ENCODE assay signal across 10 mouse cellular contexts in the genomic region with DNA sequence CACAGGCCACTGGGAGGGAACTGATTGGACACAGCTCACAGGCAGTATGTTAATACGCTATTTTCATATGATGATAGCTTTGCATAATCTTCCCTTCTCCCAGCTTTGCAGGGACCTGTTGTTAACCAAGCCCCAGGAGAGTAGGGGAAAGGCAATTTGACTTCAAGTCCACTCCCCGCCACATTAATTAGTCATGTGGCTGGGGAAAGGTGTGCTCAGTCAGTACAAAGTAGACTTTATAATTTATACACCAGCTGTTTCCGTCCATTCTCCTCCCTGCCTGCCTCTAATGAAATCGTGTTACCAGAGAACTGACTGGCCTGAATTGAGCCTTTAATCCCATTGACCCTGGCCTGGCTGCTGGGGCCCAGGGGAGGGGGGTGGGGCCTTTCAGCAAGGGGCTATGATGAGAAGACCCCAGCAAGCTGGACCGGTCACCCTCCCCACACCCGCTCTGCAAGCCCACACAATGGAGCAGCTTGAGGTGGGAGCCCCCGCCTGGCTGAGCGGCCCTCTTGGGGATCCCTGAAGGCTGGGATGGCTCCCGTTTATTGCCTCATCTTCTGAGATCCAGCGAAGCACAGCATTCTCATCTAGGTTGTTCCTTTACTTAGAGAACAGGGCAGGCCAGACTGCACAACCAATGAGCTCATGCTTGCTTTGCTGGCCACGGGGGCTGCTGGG. TPM values are rescaled to one million over a fixed set of nuclear protein-coding genes. Genes with fewer than 3 reads are reported as not detected.
A peak's percentile ranks its signal among the peaks of the same experiment; 100 is the strongest.
DNase-seq lines count a peak whose midpoint lies in the region; ATAC-seq lines count a peak whose summit lies in the region.
"Had no signal": no experiment of that assay in that cellular context is flagged by ENCODE, and none has a peak within 500 bp of the region (broad histone marks: within the 10 kb centered on the region; RNA-seq: fewer than 3 reads in every experiment).

No protein-coding gene starts in this region.

- H3K9me3 ChIP-seq in forebrain, embryonic 10.5 days: no peaks in the 10 kb centered on the region
- H3K9me3 ChIP-seq in forebrain, embryonic 16.5 days (ENCODE audit: control insufficient read depth, low read length): no peaks in the 10 kb centered on the region
- no peaks in the 10 kb centered on the region for H3K9me3 ChIP-seq in hindbrain, embryonic 15.5 days
- H3K9me3 ChIP-seq in midbrain, embryonic 15.5 days: no peaks in the 10 kb centered on the region
- H3K9me3 ChIP-seq: heart, embryonic 13.5 days; liver, embryonic 13.5 days had no signal

- peaks cover 55% of the 10 kb centered on the region for H3K4me1 ChIP-seq in forebrain, embryonic 10.5 days
- H3K4me1 ChIP-seq in forebrain, embryonic 16.5 days (replicated peaks; ENCODE audit: control insufficient read depth, insufficient read depth, low read length): peaks cover 23% of the 10 kb centered on the region
- H3K4me1 ChIP-seq in hindbrain, embryonic 15.5 days (replicated peaks): peaks cover 27% of the 10 kb centered on the region
- peaks cover 39% of the 10 kb centered on the region for H3K4me1 ChIP-seq in midbrain, embryonic 15.5 days
- H3K4me1 ChIP-seq: liver, embryonic 13.5 days had no signal

- H3K27me3 ChIP-seq in forebrain, embryonic 10.5 days (ENCODE audit: poor library complexity, severe bottlenecking): peaks cover 100% of the 10 kb centered on the region
- H3K27me3 ChIP-seq in forebrain, embryonic 16.5 days (replicated peaks; ENCODE audit: control insufficient read depth, insufficient read depth, low read length): peaks cover 44% of the 10 kb centered on the region
- peaks cover 14% of the 10 kb centered on the region; the same call in 1 of the 2 replicates for H3K27me3 ChIP-seq in hindbrain, embryonic 15.5 days
- no peaks in the 10 kb centered on the region for H3K27me3 ChIP-seq in midbrain, embryonic 15.5 days (replicated peaks)
- H3K27me3 ChIP-seq: heart, embryonic 13.5 days; liver, embryonic 13.5 days had no signal

- H3K4me3 ChIP-seq in forebrain, embryonic 10.5 days: peak overlapping the region; percentile 32
- no peak overlapping the region for H3K4me3 ChIP-seq in forebrain, embryonic 16.5 days (replicated peaks; ENCODE audit: low read length)
- H3K4me3 ChIP-seq in hindbrain, embryonic 15.5 days: no peak overlapping the region
- no peak overlapping the region for H3K4me3 ChIP-seq in midbrain, embryonic 15.5 days
- H3K4me3 ChIP-seq: heart, embryonic 13.5 days; liver, embryonic 13.5 days had no signal

- no peak overlapping the region for H3K4me2 ChIP-seq in forebrain, embryonic 16.5 days (ENCODE audit: low read length)
- no peak overlapping the region; the same call in 1 of the 2 replicates for H3K4me2 ChIP-seq in hindbrain, embryonic 15.5 days
- H3K4me2 ChIP-seq in midbrain, embryonic 15.5 days: peak overlapping the region; percentile 14; the same call in 1 of the 2 replicates
- H3K4me2 ChIP-seq: heart, embryonic 13.5 days; liver, embryonic 13.5 days had no signal

- 12% methylated on average over 11 of the region's 11 CpGs for WGBS in forebrain, embryonic 10.5 days
- WGBS in forebrain, embryonic 16.5 days: 5% methylated on average over 11 of the region's 11 CpGs
- WGBS in hindbrain, embryonic 15.5 days: 12% methylated on average over 11 of the region's 11 CpGs
- 7% methylated on average over 11 of the region's 11 CpGs for WGBS in midbrain, embryonic 15.5 days

- no peaks in the 10 kb centered on the region for H3K36me3 ChIP-seq in forebrain, embryonic 10.5 days (replicated peaks)
- no peaks in the 10 kb centered on the region for H3K36me3 ChIP-seq in forebrain, embryonic 16.5 days (ENCODE audit: control insufficient read depth, insufficient read depth)
- H3K36me3 ChIP-seq in hindbrain, embryonic 15.5 days: no peaks in the 10 kb centered on the region
- no peaks in the 10 kb centered on the region for H3K36me3 ChIP-seq in midbrain, embryonic 15.5 days (replicated peaks)
- H3K36me3 ChIP-seq: heart, embryonic 13.5 days; liver, embryonic 13.5 days had no signal

- peak; percentile 81 for DNase-seq in forebrain, embryonic 10.5 days (ENCODE audit: extremely low spot score, low spot score)
- peak; percentile 80 for DNase-seq in embryo, embryonic 10.5 days (ENCODE audit: low spot score)
- DNase-seq in frontal cortex, postnatal 25 days (ENCODE audit: low spot score in 2 of 2): no peak
- no peak for DNase-seq in urinary bladder, postnatal 25 days (ENCODE audit: low spot score)
- no peak for DNase-seq in gastrocnemius, postnatal 4 days (ENCODE audit: low spot score in 2 of 2)
- DNase-seq: liver, embryonic 13.5 days had no signal

- no peak overlapping the region for H3K9ac ChIP-seq in forebrain, embryonic 16.5 days (replicated peaks; ENCODE audit: low read depth, low read length)
- H3K9ac ChIP-seq in hindbrain, embryonic 15.5 days: no peak overlapping the region
- no peak overlapping the region for H3K9ac ChIP-seq in midbrain, embryonic 15.5 days
- H3K9ac ChIP-seq: heart, embryonic 13.5 days; liver, embryonic 13.5 days had no signal

- peak overlapping the region; percentile 88 for H3K27ac ChIP-seq in forebrain, embryonic 10.5 days
- no peak overlapping the region for H3K27ac ChIP-seq in forebrain, embryonic 16.5 days (ENCODE audit: low read length)
- H3K27ac ChIP-seq in hindbrain, embryonic 15.5 days (replicated peaks): peak overlapping the region; percentile 56
- H3K27ac ChIP-seq in midbrain, embryonic 15.5 days: peak overlapping the region; percentile 81
- H3K27ac ChIP-seq: heart, embryonic 13.5 days; liver, embryonic 13.5 days had no signal

- no peak for ATAC-seq in forebrain, embryonic 16.5 days
- peak; percentile 44 for ATAC-seq in hindbrain, embryonic 15.5 days (ENCODE audit: low FRiP score, low read depth)
- ATAC-seq in midbrain, embryonic 15.5 days (replicated peaks): peak; percentile 72

RNA-seq across cellular contexts. Expression of a gene that starts 21.5 kb away (rescaled TPM):
- polyA plus RNA-seq in forebrain, embryonic 10.5 days (2016; fragmentation: Nextera tagmentation; extraction: Ambion mirVana): 21.9 and 29.6 TPM in 2 replicates
- 64.2 and 82.2 TPM in 2 replicates for polyA plus RNA-seq in forebrain, embryonic 16.5 days (2015; fragmentation: Nextera tagmentation; extraction: Ambion mirVana)
- 59.5 and 78.0 TPM in 2 replicates for polyA plus RNA-seq in hindbrain, embryonic 15.5 days (2015; fragmentation: Nextera tagmentation; extraction: Ambion mirVana)
- 153 and 155 TPM in 2 replicates for polyA plus RNA-seq in midbrain, embryonic 15.5 days (2015; fragmentation: Nextera tagmentation; extraction: Ambion mirVana)
- total RNA-seq in gastrocnemius, postnatal 4 days (2021): 1 to 10 TPM; 4.9 to 5.0 TPM

Comparison
In these comparisons a context has a peak if more than half of its experiments do, and no peak if none do; other contexts are left out.
1. DNase-seq: peak in forebrain, embryonic 10.5 days (single experiment) and embryo, embryonic 10.5 days (single experiment); none in frontal cortex, postnatal 25 days (0 of 2), urinary bladder, postnatal 25 days (single experiment) and gastrocnemius, postnatal 4 days (0 of 2).